Mouse (Mus musculus) kidney, postnatal 14 days (tissue): ENCODE results near the gene Prl7d1.
"Not testable (repeated sequence)": the region's sequence is repeated elsewhere in the genome, so short reads cannot be mapped to it uniquely, and the experiment has no call there.

Source experiments
- DNase-seq: peaks from one replicate; pipeline ENCODE4 v3.0.0; 2022; ENCODE audit warnings: mixed read lengths

Gene Prl7d1

DNA sequence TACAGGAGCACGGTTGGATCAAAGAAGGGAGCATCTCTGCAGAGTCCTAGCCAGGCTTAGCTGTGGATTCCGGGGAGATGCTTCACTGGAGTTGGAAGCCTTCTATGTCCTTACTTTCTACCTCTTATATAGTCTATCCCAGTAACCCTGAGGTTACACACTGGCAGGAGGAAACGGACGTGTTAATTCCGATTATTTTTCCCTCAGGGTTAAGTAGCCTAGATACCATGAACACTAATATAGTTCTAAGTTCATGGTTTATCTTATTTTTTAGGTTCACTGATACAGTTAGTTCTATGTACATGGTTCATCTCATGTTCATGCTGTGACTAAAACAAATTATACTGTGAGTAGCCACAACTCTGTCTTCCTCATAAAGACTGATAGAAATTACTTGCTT, at the start of gene Prl7d1:
Prl7d1 (minus strand) TSS at position 101 of the 400 bp plus-strand sequence.
- DNase-seq, result no peak

GRCm38 (mm10) chr13:27734512-27735186, 18.1 kb upstream of the Prl7d1 start:
- no peak for DNase-seq

DNA sequence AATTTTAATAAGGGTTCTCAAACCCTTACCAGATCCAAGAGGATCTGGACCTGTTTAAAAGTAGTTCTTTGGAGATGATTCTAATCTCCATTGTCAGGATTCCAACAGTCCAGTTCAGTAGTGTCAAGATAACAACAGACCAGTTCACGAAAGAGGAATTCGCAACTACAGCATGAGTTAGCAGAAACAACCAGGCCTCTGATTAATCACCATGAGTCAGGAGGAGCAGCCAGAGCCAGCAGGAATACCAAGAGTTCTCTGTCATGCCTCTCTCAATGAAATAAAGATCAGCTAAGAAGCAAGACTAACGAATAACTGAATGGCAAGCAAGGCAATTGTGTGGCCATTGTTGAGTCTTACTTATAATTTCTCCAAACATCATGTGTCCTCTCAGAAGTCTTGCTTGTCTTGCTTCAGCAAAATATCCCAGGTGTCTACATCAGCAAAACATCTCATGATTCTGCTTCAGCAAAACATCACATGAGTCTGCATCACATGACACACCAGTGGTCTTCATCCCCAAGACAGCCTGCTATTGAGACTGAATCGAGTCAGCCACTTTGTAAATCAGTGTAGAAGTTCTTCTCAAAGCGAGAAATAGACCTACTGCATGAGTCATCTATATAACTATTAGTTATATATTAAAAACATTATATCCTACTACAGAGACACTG, 13.9 kb upstream of the Prl7d1 start:
- not testable (repeated sequence) for DNase-seq

DNA sequence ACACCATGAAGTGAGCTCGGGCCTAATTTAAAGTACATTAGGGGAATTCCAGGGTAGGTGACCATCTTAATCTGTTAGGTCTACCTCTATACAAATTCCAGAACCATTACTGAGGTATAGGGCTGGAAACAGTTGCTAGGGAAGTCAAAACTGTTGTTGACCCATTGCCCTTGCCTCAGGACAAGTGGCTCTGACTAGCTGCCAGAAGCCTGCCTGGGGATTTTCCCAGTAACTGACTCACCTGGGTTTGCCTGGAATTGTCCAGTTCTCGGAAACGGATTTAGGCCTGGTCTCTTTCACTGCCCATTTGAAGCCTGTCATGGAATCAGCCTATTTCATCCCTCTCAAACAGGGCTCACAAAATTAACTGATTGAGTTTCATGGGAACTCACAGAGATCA, 8.5 kb upstream of the Prl7d1 start:
- peak; percentile 4 for DNase-seq

DNA sequence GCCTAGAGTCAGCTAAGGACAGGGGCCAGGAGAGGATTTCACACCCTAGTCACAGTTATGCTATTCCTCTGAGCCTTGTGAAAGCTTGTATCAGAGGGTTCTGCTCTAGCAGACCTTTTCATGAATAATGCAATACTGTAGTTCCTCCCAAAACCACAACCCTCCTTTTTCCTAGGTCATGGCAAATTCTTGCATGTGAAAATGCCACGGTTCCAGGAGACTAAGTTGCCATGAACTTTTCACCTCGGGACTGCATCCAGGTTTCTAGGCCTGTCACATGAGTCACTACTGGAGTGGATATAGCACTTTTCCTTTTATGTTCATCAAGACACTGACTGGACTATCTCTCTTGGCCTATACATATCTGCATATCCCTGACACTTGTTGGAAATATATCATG, 10.0 kb downstream of the Prl7d1 start:
- DNase-seq, result no peak

- DNase-seq, result no peak
These were observed 48.6 kb downstream of the Prl7d1 start, which contains the start of gene Prl7a2 for GRCm38 (mm10) chr13:27667936-27668335. Gene Prl7a2 (minus strand): TSS chr13:27668036.

DNA sequence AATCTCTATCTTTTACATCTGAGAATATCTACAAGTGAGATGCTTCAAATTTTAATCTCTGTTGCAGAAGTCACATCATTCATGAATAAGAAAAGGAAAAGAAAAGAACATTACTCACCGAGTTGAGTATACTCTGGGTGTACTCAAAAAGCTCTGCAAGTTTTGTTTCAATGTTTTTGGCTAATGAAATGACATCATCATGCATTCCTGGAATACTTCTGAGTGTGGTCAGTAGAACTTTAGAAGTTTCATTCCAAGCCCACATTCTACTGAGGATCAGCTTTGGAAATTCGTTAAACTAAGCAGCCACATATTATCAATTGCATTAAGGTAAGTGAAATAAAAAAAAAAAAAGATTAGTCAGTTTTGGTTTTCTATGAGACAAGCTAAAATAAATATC, 55.8 kb downstream of the Prl7d1 start:
- DNase-seq, result no peak
